Mouse (Mus musculus) cerebral cortex, adult 2 months (tissue): Measurements from ENCODE around the gene Gpbar1.

Source experiments
- WGBS: fragments of 180-500 bp; shearing (Covaris S2); methylation state at CpG from one replicate; pipeline ENCODE4 v1.1.7; 2018; 5-methylcytosine and 5-hydroxymethylcytosine counted together

The Gpbar1 gene

DNA sequence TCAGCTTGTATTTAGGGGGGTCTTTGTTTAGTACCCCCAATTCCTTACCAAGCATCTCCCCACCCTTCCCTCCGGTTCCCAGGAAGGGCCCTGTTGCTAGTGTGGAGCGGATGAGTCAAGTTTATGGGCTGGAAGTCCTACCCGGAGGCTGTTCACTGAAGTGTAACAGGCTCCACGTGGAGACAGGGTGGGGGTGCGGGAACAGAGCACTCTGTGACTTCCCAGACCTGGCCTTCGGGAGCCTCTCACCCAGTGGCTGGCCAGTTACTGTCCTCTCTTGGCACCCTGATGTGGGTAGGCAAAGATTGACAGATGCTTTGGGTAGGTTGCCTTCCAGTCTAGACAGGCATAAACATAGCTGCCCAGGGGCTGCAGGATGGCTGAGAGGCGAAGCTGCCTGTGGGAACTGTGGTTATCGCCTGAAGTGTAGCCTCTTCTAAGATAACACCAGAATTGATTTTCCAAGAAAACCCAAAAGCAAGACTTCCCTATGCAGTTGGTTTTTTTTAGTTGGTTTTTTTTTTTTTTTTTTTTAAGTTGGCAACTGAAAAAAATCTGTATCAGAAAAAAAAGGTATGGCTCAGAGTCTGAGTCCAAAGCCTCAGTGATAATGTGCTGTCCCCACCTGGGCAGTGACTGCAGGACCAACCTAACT, 340 bp upstream of the Gpbar1 start:
- WGBS = 54% methylated on average over 8 of the region's 8 CpGs

GRCm38 (mm10) chr1:74278988-74279387, 638 bp downstream of the Gpbar1 start:
- WGBS = 93% methylated on average over 11 of the region's 11 CpGs

DNA sequence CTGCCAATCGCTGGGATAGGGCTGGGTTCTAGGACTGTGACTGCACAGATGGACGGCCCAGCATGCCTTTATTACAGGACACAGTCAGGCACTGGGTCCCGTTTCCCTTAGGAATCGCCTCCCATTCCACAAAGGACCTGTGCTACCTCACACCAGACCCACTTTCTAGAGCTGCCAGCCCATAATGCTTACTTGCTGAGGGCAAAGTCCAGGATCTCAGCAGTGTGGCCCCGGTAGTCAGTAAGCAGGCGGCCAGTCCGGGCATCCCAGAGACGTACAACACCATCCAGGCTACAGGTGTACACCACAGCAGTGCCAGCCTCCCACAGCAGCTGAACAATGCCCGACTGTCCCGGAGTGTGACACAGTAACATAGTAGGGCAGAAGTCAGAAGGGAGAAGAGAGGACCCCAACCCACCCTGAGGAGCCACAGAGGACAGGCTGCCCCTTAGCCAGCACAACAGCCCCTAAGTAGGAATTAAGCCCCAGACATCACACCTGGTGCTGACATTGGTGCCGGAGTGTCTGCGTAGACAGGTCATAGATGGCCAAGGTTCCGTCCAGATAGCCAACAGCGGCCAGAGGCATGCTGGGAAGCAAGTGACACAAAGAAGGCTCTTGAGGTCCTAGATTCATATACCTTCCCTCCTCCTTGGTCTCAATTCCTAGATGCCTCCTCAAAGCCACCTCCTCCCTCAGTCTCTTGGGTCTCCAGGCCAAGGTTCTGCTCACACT, 2.4 kb downstream of the Gpbar1 start:
- 94% methylated on average over 14 of the region's 14 CpGs for WGBS

GRCm38 (mm10) chr1:74281372-74281771, 3.0 kb downstream of the Gpbar1 start:
- 93% methylated on average over 2 of the region's 2 CpGs for WGBS

- 97% methylated on average over 8 of the region's 8 CpGs for WGBS
Measured at GRCm38 (mm10) chr1:74281886-74282285, 3.5 kb downstream of the Gpbar1 start.

- 82% methylated on average over 10 of the region's 10 CpGs for WGBS
Measured at GRCm38 (mm10) chr1:74282896-74283625, 4.7 kb downstream of the Gpbar1 start.

DNA sequence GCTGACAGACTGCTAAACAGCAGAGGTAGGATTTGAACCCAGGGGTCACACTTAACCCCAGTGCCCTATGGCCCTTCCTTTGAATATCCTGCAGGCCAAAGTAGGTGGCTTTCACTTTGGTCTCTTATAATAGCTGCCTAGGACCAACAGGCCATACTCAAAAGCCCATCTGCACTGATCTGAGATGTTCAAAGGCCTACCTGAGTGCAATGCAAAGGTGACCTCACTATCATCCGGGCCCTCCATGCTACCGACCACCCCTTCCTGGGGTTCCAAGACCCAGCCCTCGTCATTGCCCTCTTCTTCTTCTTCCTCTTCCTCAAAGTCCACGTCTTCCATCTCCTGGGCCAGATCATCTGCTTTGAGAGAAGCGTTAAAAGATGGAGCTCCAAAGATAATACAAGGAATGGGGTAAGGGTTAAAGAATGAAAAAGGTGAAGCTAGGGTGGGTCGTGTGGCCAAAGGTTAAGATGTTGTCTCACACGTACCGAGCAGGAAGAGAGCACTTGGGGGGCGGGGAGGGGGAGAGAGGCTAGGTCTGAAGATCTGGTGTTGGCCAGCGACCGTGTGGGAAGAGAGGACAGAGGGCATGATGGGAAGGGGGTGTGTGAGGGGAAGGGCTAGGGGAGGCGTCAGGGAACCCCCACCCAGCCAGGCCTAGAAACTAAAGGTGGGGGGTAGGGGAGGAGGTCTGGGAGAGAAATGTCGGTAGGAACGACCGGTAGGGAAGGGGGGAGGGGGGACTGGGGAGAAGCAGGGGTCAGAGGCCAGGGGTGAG, 5.5 kb downstream of the Gpbar1 start:
- 11% methylated on average over 15 of the region's 15 CpGs for WGBS

- WGBS = under 1% methylated on average over 56 of the region's 56 CpGs
Measured at GRCm38 (mm10) chr1:74284543-74285160, 6.3 kb downstream of the Gpbar1 start, which contains the start of the genes Aamp and Pnkd. TSS of gene Aamp (minus strand) at chr1:74284738. TSS of gene Pnkd (plus strand) at chr1:74284930.

DNA sequence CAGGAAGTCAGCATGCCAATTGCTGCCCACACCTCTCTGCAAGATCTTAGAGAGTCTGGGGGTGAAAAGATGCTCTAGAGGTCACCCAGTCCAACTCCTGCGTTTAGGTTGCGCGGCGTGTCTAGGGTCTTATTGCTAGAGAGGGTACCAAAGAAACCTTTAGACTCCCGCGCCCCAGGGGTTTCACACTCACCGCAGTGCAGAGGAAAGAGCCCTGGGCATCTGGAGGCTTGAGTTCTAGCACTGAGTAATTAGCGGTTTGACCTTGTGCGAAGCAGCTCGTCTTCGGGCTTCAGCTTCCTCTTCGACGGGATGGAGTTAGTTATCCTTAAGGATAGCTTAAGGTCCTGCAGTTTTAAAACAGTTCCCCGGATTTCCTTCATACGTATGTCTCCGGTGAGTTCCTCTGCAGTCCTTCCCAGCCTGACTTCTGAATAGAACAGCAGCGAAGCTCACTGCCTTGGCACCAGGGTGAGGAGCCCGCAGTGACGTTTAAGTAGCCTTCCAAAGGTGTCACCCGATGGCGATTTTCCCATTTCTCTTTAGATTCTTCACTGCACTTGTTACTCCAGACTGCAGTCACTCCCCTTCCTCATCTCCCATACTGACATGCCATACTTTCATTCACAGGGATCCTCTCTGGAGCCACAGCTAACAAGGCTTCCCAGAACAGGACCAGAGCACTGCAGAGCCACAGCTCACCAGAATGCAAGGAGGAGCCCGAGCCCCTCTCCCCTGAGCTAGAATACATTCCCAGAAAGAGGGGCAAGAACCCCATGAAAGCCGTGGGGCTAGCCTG, 7.1 kb downstream of the Gpbar1 start:
- WGBS = 2% methylated on average over 23 of the region's 23 CpGs

- 47% methylated on average over 16 of the region's 17 CpGs for WGBS
Measured at GRCm38 (mm10) chr1:74286869-74287607, 8.7 kb downstream of the Gpbar1 start.

GRCm38 (mm10) chr1:74288327-74288726, 10.0 kb downstream of the Gpbar1 start:
- 70% methylated on average over 4 of the region's 4 CpGs for WGBS

GRCm38 (mm10) chr1:74289248-74289647, 10.9 kb downstream of the Gpbar1 start:
- WGBS = 70% methylated on average over 9 of the region's 9 CpGs

DNA sequence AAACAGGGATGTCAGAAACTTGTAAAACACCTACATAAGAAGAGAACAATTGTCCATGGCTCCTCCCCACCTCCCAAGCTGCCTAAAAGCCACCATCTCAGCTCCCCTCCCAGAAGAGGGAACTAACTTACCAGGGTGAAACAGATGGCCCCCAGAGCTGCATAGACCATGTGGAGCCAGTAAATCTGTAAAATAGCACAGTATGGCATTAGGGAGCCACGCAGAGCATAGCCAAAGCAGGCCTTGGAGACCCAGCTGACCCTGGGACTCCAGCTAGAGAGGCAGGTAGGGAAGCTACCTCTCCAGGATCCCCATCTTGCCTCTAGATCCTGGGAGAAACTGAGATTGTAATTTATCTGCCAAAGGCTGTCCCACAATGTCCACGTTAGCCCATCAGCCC, 11.4 kb downstream of the Gpbar1 start:
- 73% methylated on average over 2 of the region's 2 CpGs for WGBS

DNA sequence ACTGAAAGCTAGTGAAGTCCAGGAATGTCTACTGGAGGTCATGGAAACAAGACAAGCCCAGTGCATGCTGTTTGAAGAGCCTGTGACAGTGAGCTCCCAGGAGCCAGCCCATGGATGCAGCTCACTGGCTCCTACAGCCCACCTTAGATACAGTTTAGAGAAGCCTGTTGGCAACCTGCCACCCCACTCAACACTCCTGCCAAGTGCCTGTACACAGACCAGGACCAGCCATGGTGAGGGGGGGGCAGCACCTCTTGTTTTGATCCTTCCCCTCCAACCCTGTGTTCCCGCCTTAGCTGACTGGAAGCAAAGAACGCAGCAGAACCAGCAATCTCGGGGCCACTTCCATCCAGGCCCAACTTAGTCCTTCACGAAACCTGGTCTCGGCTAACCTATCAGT, 11.8 kb downstream of the Gpbar1 start:
- 77% methylated on average over 5 of the region's 5 CpGs for WGBS

GRCm38 (mm10) chr1:74292331-74293020, 14.1 kb downstream of the Gpbar1 start:
- 62% methylated on average over 11 of the region's 11 CpGs for WGBS

DNA sequence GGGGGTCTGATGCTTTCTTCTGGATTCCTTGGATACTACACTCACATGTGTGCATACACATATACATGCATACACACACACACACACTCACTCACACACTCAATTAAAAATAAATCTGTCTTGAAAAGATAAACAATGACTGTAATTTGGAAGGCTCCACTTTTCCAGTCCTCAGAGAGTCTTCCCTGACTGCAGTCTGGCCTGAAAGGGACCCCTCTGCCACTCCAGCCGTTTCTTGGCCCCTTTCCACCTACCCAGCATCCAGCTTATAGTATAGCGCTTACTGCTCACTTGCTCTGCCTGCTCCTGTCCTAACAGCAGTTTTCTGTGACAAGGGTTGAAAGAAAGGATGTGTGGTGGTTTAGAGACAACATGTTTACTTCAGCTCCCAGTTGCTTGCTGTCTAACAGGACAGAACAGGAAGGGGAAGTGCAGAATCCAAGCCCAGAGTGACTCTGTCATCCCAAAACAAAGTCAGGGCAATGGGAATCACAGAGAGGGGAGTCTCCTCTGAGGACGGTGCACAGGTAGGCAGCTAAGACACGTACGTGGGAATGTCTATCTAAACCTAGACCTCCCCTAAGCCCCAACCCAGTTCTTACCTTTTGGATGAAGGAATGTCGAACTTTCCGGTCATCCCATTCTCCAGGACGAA, 15.1 kb downstream of the Gpbar1 start:
- 82% methylated on average over 8 of the region's 8 CpGs for WGBS

DNA sequence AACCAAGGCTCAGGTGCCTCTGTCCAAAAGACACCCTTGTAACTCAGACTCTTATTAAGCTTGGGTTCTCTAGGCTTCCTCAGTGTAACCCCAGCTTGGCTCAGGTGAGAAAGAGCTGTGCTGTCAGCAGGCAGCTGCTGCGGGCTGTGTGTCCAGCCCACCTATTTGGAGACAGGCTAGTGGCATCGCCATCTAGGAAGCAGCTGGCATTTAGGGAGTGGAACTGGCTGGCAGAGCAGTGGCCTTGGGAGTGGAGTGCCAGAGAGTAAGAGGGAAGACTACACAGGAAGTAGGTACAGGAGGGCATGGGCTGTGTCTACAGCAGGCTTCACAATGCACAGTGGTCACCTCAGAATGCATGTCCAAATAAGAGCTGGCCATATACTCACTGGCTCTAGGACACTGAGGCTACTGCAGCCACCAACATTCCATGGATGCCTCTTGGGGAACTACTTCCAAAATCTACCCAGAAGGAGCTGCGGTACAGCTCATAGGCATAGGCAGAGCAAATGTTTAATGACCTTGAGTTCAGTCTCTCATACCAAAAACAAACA, 15.8 kb downstream of the Gpbar1 start:
- WGBS = 71% methylated on average over 3 of the region's 3 CpGs

GRCm38 (mm10) chr1:74294733-74295455, 16.5 kb downstream of the Gpbar1 start:
- 64% methylated on average over 6 of the region's 6 CpGs for WGBS
